ENCODE assay signal across 9 mouse cellular contexts in genomic region chr4:83794315-83794922, GRCm38 (mm10).
DNase-seq lines count a peak whose midpoint lies in the region; ATAC-seq and TF ChIP-seq lines count a peak whose summit lies in the region.
"Had no signal": no experiment of that assay in that cellular context is flagged by ENCODE, and none has a peak within 500 bp of the region (broad histone marks: within the 10 kb centered on the region; RNA-seq: fewer than 3 reads in every experiment).

No protein-coding gene starts in this region.

- no peaks in the 10 kb centered on the region for H3K27me3 ChIP-seq in forebrain, embryonic 10.5 days (ENCODE audit: poor library complexity, severe bottlenecking)
- H3K27me3 ChIP-seq in hindbrain, embryonic 14.5 days (ENCODE audit: control insufficient read depth, insufficient read depth, low read length): no peaks in the 10 kb centered on the region
- H3K27me3 ChIP-seq: megakaryocyte, embryonic 14.5 days had no signal

- no peak for TF ChIP-seq POLR2A in brain, embryonic 14.5 days (IDR thresholded peaks at IDR 0.05; ENCODE audit: borderline replicate concordance, extremely low read depth, insufficient read depth, insufficient read length, poor library complexity, severe bottlenecking)

- peak; percentile 83 for TF ChIP-seq CTCF in brain, embryonic 14.5 days (IDR thresholded peaks at IDR 0.05; ENCODE audit: borderline replicate concordance, extremely low read depth, insufficient read depth, insufficient read length)

- no peaks in the 10 kb centered on the region for H3K9me3 ChIP-seq in forebrain, embryonic 10.5 days
- no peaks in the 10 kb centered on the region for H3K9me3 ChIP-seq in hindbrain, embryonic 14.5 days (ENCODE audit: control insufficient read depth, low read length)
- H3K9me3 ChIP-seq: megakaryocyte, embryonic 14.5 days had no signal

- H3K36me3 ChIP-seq in forebrain, embryonic 10.5 days (replicated peaks): no peaks in the 10 kb centered on the region
- no peaks in the 10 kb centered on the region for H3K36me3 ChIP-seq in hindbrain, embryonic 14.5 days (replicated peaks; ENCODE audit: control insufficient read depth, insufficient read depth)

- peak overlapping the region; percentile 25; the same call in 1 of the 2 replicates for H3K4me3 ChIP-seq in forebrain, embryonic 10.5 days
- H3K4me3 ChIP-seq in hindbrain, embryonic 14.5 days (replicated peaks; ENCODE audit: low read length): no peak overlapping the region
- H3K4me3 ChIP-seq: megakaryocyte, embryonic 14.5 days had no signal

- ATAC-seq in CD4-positive, CD25-positive, alpha-beta regulatory T cell, adult 4 months: no peak
- ATAC-seq in hindbrain, embryonic 14.5 days (ENCODE audit: low FRiP score): peak; percentile 87; the same call in 1 of the 2 replicates

- H3K4me2 ChIP-seq in hindbrain, embryonic 14.5 days (replicated peaks): peak overlapping the region; percentile 39

- H3K4me1 ChIP-seq in forebrain, embryonic 10.5 days: peaks cover 33% of the 10 kb centered on the region
- H3K4me1 ChIP-seq in hindbrain, embryonic 14.5 days (replicated peaks; ENCODE audit: control insufficient read depth, insufficient read depth, low read length): 0 out of 2 replicates have a peak, but pooled peaks cover 4% of the 10 kb centered on the region
- H3K4me1 ChIP-seq: megakaryocyte, embryonic 14.5 days had no signal

- no peak overlapping the region; the same call in 1 of the 2 replicates for H3K9ac ChIP-seq in hindbrain, embryonic 14.5 days

- WGBS in forebrain, embryonic 10.5 days: 29% methylated on average over 9 of the region's 9 CpGs
- WGBS in hindbrain, embryonic 14.5 days: 17% methylated on average over 9 of the region's 9 CpGs

- peak; percentile 30 for DNase-seq in CD4-positive, CD25-positive, alpha-beta regulatory T cell, adult 2 months (ENCODE audit: low read depth, low spot score)
- DNase-seq in brain, embryonic 14.5 days (ENCODE audit: low read depth): peak; percentile 94
- peak; percentile 40 for DNase-seq in forebrain, embryonic 10.5 days (ENCODE audit: extremely low spot score, low spot score)
- DNase-seq in hindbrain, embryonic 14.5 days (ENCODE audit: low spot score): peak; percentile 86
- DNase-seq in layer of hippocampus, postnatal 14 days (ENCODE audit: low spot score in 2 of 2): peak; percentile 41 to 71
- DNase-seq in mesoderm, embryonic 11.5 days (ENCODE audit: low read depth, low spot score): peak; percentile 78
- peak; percentile 40 for DNase-seq in right cerebral cortex, postnatal 4 days

- peak overlapping the region; percentile 51; the same call in 1 of the 2 replicates for H3K27ac ChIP-seq in forebrain, embryonic 10.5 days
- H3K27ac ChIP-seq in hindbrain, embryonic 14.5 days: no peak overlapping the region

Comparison
In these comparisons a context has a peak if more than half of its experiments do, and no peak if none do; other contexts are left out.
1. DNase-seq: peak in every context shown above with its lines; median percentile 94 in brain, embryonic 14.5 days; 86 in hindbrain, embryonic 14.5 days; 78 in mesoderm, embryonic 11.5 days; 56 in layer of hippocampus, postnatal 14 days; 40 in forebrain, embryonic 10.5 days; 40 in right cerebral cortex, postnatal 4 days; 30 in CD4-positive, CD25-positive, alpha-beta regulatory T cell, adult 2 months.